Mouse (Mus musculus): ENCODE measurements around the gene Git2.

The Git2 gene

GRCm38 (mm10) chr5:114796299-114797012 is 21.1 kb upstream of the Git2 start:
- DNase-seq, result peak; percentile 53

- DNase-seq, result no peak
Measured at GRCm38 (mm10) chr5:114795653-114796052, 20.3 kb upstream of the Git2 start.

GRCm38 (mm10) chr5:114795231-114795630 is 19.9 kb upstream of the Git2 start:
- no peak for DNase-seq

- DNase-seq, result no peak
Measured at GRCm38 (mm10) chr5:114794609-114795008, 19.3 kb upstream of the Git2 start.

GRCm38 (mm10) chr5:114793317-114793716 is 18.0 kb upstream of the Git2 start:
- no peak for DNase-seq

GRCm38 (mm10) chr5:114785196-114785595 is 9.9 kb upstream of the Git2 start:
- no peak for DNase-seq

- DNase-seq, result peak; percentile 70
Measured at GRCm38 (mm10) chr5:114784622-114785165, 9.4 kb upstream of the Git2 start.

- no peak for DNase-seq
Measured at GRCm38 (mm10) chr5:114783405-114784163, 8.3 kb upstream of the Git2 start.

GRCm38 (mm10) chr5:114782991-114783390 is 7.7 kb upstream of the Git2 start:
- no peak for DNase-seq

- no peak for DNase-seq
Measured at GRCm38 (mm10) chr5:114780912-114781311, 5.6 kb upstream of the Git2 start.

GRCm38 (mm10) chr5:114779956-114780489 is 4.7 kb upstream of the Git2 start:
- DNase-seq, result no peak

GRCm38 (mm10) chr5:114776174-114776573 is 857 bp upstream of the Git2 start:
- no peak for DNase-seq

GRCm38 (mm10) chr5:114774403-114775051 is 790 bp downstream of the Git2 start, which contains the start of gene Ankrd13a:
Gene Ankrd13a, plus strand, starts transcription at chr5:114774677.
- peak; percentile 94 for DNase-seq

- DNase-seq, result no peak
Measured at GRCm38 (mm10) chr5:114773780-114774179, 1.5 kb downstream of the Git2 start.

GRCm38 (mm10) chr5:114773211-114773710 is 2.1 kb downstream of the Git2 start:
- DNase-seq, result peak; percentile 99

GRCm38 (mm10) chr5:114772456-114773203 is 2.7 kb downstream of the Git2 start:
- DNase-seq, result peak; percentile 76

- no peak for DNase-seq
Measured at GRCm38 (mm10) chr5:114771796-114772195, 3.5 kb downstream of the Git2 start.

GRCm38 (mm10) chr5:114769786-114770185 is 5.5 kb downstream of the Git2 start:
- DNase-seq, result no peak

- DNase-seq, result no peak
Measured at GRCm38 (mm10) chr5:114767185-114767584, 8.1 kb downstream of the Git2 start.

GRCm38 (mm10) chr5:114766686-114767085 is 8.6 kb downstream of the Git2 start:
- no peak for DNase-seq

- DNase-seq, result no peak
Measured at GRCm38 (mm10) chr5:114764812-114765735, 10.2 kb downstream of the Git2 start.

Data from liver (tissue).